Mouse (Mus musculus): ENCODE results near the gene Map2k2. TPM values are rescaled to one million over a fixed set of nuclear protein-coding genes. Genes with fewer than 3 reads are reported as not detected.

Gene Map2k2
- polyA plus RNA-seq, 1 experiment from 2014 or later: 243 TPM

DNA sequence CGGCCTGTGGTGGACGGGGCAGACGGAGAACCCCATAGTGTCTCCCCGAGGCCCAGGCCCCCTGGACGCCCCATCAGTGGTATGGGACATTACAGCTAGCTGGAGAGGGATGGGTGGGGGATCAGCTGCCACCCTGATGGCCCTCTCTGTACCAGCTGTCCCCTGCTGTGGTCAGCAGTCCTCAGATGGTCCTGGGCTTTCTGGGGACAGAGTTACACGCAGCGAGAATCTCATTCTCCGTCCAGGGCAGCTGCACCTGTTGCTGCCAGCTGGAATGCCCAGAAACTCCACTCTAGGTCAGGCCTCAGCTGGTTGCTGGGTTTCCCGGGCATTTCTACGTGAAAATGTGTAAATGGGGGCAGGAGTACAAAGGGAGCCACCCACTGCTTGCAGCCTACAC, 13.9 kb downstream of the Map2k2 start:
- H3K4me2 ChIP-seq (replicated peaks): no peak overlapping the region
- 94% methylated on average over 10 of the region's 10 CpGs for WGBS
- H3K4me3 ChIP-seq (replicated peaks): no peak overlapping the region
- H3K36me3 ChIP-seq: peaks cover 96% of the 10 kb centered on the region
- no peak overlapping the region for H3K9ac ChIP-seq (replicated peaks)
- no peaks in the 10 kb centered on the region for H3K9me3 ChIP-seq
- no peaks in the 10 kb centered on the region for H3K4me1 ChIP-seq (replicated peaks)
- no peaks in the 10 kb centered on the region for H3K27me3 ChIP-seq
- no peak overlapping the region for H3K27ac ChIP-seq
- ATAC-seq: no peak

DNA sequence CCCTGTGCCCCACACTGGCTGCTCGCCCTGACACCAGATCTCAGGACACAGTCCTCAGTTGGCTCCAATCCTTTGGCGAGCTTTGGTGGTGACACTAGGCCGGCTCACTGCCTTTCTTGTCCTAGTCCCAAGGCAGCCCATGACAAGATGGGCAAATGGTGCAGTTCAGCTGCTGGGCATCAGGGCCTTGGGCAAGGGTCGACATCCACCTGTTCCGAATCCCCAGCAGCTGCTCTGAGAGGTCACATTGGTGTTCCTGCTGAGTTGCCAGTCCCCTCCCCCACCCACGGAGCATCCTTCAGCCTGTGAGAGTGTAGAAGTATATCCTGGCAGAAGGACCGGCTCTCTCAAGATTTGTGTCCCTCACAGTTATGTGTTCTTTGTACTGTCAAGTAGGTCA, 14.9 kb downstream of the Map2k2 start:
- no peak overlapping the region for H3K4me3 ChIP-seq (replicated peaks)
- no peak overlapping the region for H3K4me2 ChIP-seq (replicated peaks)
- H3K36me3 ChIP-seq: peaks cover 92% of the 10 kb centered on the region
- no peak overlapping the region for H3K9ac ChIP-seq (replicated peaks)
- H3K4me1 ChIP-seq (replicated peaks): no peaks in the 10 kb centered on the region
- H3K9me3 ChIP-seq: no peaks in the 10 kb centered on the region
- 91% methylated on average over 7 of the region's 7 CpGs for WGBS
- no peaks in the 10 kb centered on the region for H3K27me3 ChIP-seq
- ATAC-seq: no peak
- H3K27ac ChIP-seq: no peak overlapping the region

DNA sequence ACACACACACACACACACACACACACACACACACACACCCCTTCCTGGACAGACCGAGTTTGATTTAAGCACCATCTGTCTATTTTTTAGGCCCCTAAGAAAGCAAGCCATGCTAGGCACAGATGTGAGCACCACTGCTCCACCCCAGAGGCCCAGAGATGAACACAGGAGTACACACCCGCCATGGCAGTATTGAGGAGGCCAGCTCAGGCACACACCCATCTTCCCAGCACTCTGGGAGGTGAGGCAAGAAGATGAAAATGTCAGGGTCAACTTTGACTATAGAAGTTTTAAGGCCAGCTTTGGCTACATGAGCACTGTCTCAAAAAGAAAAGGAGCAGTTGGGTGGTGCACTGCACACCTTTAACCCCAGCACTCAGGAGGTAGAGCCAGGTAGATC, 17.2 kb downstream of the Map2k2 start:
- H3K27me3 ChIP-seq: peaks cover 4% of the 10 kb centered on the region
- no peak overlapping the region for H3K4me3 ChIP-seq (replicated peaks)
- WGBS: 85% methylated on average over 2 of the region's 2 CpGs
- H3K4me2 ChIP-seq (replicated peaks): no peak overlapping the region
- H3K9me3 ChIP-seq: no peaks in the 10 kb centered on the region
- no peak overlapping the region for H3K9ac ChIP-seq (replicated peaks)
- ATAC-seq: no peak
- H3K4me1 ChIP-seq (replicated peaks): no peaks in the 10 kb centered on the region
- H3K36me3 ChIP-seq: peaks cover 72% of the 10 kb centered on the region
- no peak overlapping the region for H3K27ac ChIP-seq

DNA sequence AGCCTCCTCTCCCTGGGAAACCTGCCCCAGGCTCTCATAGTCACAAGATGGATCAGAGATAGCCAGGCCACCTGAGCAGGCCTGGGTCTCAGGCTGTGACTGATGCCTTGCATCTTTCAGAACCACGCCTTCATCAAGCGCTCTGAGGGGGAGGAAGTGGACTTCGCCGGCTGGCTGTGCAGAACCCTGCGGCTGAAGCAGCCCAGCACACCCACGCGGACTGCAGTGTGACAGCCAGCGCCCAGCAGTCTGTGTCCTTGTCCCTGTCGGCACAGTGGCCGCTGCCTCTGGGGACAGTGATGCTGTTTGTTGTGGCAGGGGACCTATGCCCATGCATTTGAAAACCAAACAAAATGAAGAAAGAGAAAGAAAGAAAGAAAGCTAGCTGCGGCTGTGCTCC, 17.8 kb downstream of the Map2k2 start:
- Histone ChIP-seq H3K4me1 (replicated peaks) (0 out of 2 replicates have a peak, but pooled peaks cover 2% of the 10 kb centered on the region), H3K27ac (no peak overlapping the region), H3K4me3 (replicated peaks) (no peak overlapping the region), H3K9me3 (no peaks in the 10 kb centered on the region), H3K36me3 (peaks cover 67% of the 10 kb centered on the region), H3K4me2 (replicated peaks) (no peak overlapping the region), H3K27me3 (peaks cover 10% of the 10 kb centered on the region), H3K9ac (replicated peaks) (no peak overlapping the region)
- 89% methylated on average over 11 of the region's 11 CpGs for WGBS
- no peak for ATAC-seq

DNA sequence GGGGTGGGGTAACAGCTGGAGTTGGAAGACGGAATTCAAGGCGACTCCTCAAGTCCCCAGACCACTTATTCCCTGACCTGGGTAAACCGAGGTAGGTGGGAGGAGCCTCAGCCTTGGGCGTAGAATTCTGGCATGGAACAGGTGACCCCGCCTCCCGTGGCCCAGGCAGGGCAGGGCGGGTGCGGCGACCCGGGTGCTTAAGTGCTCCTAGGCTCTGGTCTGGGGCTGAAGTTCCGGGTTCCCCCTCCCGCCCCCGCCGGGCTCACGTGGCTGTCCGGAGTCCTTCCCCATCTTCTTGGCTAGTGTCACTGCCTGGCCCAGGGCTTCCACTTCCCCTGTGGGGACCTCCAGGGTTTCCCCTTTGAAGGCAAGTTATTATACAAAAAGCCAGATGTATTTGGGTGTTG, 28.5 kb downstream of the Map2k2 start:
- no peak for ATAC-seq
- Histone ChIP-seq H3K9ac (replicated peaks) (no peak overlapping the region), H3K4me2 (replicated peaks) (no peak overlapping the region), H3K4me3 (replicated peaks) (no peak overlapping the region), H3K9me3 (no peaks in the 10 kb centered on the region), H3K4me1 (replicated peaks) (peaks cover 30% of the 10 kb centered on the region), H3K27ac (no peak overlapping the region), H3K27me3 (peaks cover 52% of the 10 kb centered on the region), H3K36me3 (no peaks in the 10 kb centered on the region)
- WGBS: 3% methylated on average over 16 of the region's 16 CpGs

DNA sequence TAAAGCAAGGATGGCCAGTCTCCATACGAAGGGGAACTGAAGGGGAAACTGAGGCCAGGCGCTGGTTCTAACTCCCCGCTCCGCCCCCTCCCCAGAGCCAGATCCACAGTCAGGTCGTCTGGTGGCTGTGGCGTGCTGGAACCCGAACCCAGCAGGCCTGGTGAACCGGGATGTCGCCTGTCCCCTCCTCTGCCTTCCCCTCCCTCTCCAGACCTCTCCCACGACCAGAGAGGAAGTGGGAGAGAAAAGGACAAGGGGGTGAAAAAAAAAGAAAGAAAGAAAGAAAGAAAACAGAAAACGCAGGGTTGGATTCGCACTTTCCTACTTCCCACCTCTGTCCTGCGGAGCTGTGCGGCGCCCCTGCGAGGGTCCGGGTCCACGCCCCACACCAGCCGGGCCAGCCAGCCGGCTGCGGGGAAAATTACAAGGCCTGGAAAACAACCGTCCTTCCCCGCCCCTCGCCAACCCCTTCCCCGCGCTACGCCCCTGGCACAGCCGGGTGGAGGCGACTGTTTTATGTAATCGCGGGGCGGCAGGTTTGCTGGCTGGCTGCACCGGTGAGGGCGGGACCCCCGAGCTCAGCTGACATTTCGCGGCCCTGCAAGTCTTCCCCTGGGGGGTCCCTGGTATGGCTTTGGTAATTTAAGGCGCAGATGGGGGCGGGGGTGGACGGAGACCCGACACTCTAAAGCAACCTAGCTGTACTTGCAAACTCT, 29.4 kb downstream of the Map2k2 start, which contains the start of gene Zbtb7a:
Zbtb7a (plus strand) TSS at position 255 of the 716 bp plus-strand sequence.
- Histone ChIP-seq H3K36me3 (no peaks in the 10 kb centered on the region), H3K27me3 (peaks cover 42% of the 10 kb centered on the region), H3K4me2 (replicated peaks) (peak within 1 kb of the TSS; percentile 92), H3K27ac (peak within 1 kb of the TSS; percentile 97), H3K4me3 (replicated peaks) (peak within 1 kb of the TSS; percentile 67), H3K9me3 (no peaks in the 10 kb centered on the region), H3K4me1 (replicated peaks) (peaks cover 33% of the 10 kb centered on the region), H3K9ac (replicated peaks) (peak within 1 kb of the TSS; percentile 86)
- ATAC-seq: no peak
- WGBS: 3% methylated on average over 40 of the region's 41 CpGs

DNA sequence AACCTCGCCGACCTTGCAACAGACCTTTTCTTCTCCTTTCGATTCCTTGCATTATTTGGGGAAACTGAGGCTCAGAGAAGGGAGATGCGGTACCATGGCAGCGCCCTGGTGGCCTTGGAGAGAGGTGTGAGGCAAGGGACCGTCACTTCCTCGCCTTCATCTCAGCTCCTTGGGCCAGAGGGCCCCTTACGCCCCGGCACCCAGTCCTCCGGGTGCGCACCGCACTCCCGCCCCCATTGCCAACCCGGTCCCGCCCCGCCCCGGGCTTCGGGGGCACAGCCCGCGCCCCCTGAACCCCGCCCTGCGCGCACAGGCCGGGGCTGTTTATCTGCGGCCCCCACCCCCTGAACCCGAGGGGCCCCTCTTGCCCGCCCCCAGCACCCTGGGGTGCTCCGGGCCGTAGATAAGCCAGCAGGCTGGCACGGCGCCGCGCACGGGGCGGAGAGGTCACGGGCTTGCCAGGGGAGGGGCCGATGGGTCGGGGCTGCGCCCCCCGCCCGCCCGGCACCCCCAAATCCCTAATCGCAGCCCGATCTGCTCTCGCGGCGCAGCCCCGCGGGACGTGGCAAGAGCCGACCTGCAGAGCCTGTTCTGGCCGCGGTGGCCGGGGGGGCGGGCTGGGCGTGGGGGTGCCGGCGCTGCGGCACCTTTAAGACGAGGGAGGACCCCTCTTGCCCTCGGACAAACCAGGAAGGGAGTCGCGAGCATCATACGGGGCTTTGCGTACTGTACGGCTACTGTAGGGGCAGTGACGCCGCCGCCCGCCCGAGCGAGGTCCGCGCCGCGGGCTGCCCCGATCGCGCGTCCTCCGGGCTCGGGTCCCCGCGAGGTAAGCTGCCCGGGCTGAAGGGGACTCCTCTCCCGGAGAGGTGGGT, 30.4 kb downstream of the Map2k2 start:
- peaks cover 38% of the 10 kb centered on the region for H3K27me3 ChIP-seq
- no peaks in the 10 kb centered on the region for H3K36me3 ChIP-seq
- H3K9ac ChIP-seq (replicated peaks): peak overlapping the region; percentile 86
- H3K4me2 ChIP-seq (replicated peaks): peak overlapping the region; percentile 92
- no peaks in the 10 kb centered on the region for H3K9me3 ChIP-seq
- peak; percentile 31 for ATAC-seq
- H3K27ac ChIP-seq: peak overlapping the region; percentile 97
- H3K4me1 ChIP-seq (replicated peaks): peaks cover 43% of the 10 kb centered on the region
- H3K4me3 ChIP-seq (replicated peaks): peak overlapping the region; percentile 67
- under 1% methylated on average over 79 of the region's 86 CpGs for WGBS

DNA sequence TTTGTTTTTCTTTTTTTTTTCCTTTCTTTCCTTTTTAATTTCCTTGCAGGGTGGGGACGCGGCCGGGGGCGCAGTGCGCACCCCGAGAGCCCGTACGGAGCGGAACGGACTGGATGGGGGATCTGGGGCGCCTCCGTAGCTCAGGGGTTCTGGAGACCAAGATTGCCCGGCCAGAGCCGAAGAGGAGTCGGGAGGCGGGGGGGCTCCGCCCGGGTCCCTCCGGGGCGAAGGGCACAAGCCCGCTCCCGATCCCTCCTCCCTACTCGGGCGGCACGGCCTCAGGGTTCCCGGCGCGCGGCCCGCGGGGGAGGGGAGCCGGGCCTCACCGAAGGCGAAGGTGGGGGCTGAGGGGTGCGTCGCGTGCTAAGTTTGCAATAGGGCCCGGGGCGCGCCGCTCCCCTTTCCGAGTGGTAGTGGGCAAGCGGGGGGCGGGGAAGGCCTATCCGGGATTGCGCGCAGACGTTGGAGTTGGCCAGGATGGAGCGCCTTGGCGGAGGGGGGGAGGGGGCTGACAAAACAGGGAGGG, 31.1 kb downstream of the Map2k2 start:
- Histone ChIP-seq H3K4me2 (replicated peaks) (peak overlapping the region; percentile 92), H3K27ac (peak overlapping the region; percentile 97), H3K4me1 (replicated peaks) (peaks cover 50% of the 10 kb centered on the region), H3K9me3 (no peaks in the 10 kb centered on the region), H3K27me3 (peaks cover 38% of the 10 kb centered on the region), H3K36me3 (no peaks in the 10 kb centered on the region), H3K4me3 (replicated peaks) (peak overlapping the region; percentile 67), H3K9ac (replicated peaks) (peak overlapping the region; percentile 86)
- ATAC-seq: peak; percentile 47
- under 1% methylated on average over 37 of the region's 50 CpGs for WGBS

DNA sequence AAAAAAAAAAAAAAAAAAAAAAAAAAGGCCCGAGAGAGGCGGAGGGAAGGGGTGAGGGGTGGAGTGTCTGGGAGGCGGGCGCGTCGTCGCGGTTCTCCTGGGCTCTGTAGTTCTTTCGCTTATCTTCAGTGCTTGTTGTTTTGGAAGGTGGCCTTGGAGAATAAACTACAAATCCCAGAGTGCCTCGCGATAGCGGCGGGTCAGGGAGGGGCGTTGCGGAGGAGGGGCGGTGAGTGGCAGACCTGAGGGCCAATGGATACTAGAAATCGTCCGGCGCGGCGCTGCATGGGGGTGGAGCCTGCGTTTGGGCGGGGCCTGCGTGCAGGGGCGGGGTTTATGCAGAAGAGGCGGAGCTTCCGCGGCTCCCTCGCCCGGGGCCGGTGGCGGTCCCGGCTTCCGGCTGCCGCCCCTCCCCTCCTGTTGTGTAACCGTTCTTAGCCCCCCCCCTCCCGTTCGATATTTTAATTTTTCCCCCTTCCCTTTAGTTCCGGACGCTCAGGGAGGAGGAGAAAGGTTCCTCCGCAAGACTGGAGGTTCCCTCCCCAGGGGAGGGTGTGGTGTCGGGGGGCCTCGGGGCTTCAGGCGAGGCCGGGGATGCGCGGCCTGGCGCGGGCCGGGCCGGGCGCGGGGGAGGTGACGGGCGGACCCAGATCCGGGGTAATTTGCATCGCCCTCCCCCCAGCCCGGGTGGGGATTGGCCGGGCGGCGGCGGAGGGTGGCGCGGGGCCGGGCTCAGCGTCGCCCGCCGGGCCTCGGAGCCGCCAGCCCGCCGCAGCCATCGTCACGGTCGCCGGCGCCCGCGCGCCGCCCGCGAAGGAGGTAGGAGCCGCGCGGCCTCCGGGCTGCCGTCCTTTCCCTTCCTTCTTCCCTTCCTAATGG, 31.8 kb downstream of the Map2k2 start:
- WGBS: under 1% methylated on average over 68 of the region's 89 CpGs
- ATAC-seq: peak; percentile 90
- Histone ChIP-seq H3K9me3 (no peaks in the 10 kb centered on the region), H3K4me1 (replicated peaks) (peaks cover 56% of the 10 kb centered on the region), H3K27ac (peak overlapping the region; percentile 87), H3K36me3 (no peaks in the 10 kb centered on the region), H3K9ac (replicated peaks) (peak overlapping the region; percentile 94), H3K4me3 (replicated peaks) (peak overlapping the region; percentile 67), H3K4me2 (replicated peaks) (peak overlapping the region; percentile 95), H3K27me3 (peaks cover 34% of the 10 kb centered on the region)

DNA sequence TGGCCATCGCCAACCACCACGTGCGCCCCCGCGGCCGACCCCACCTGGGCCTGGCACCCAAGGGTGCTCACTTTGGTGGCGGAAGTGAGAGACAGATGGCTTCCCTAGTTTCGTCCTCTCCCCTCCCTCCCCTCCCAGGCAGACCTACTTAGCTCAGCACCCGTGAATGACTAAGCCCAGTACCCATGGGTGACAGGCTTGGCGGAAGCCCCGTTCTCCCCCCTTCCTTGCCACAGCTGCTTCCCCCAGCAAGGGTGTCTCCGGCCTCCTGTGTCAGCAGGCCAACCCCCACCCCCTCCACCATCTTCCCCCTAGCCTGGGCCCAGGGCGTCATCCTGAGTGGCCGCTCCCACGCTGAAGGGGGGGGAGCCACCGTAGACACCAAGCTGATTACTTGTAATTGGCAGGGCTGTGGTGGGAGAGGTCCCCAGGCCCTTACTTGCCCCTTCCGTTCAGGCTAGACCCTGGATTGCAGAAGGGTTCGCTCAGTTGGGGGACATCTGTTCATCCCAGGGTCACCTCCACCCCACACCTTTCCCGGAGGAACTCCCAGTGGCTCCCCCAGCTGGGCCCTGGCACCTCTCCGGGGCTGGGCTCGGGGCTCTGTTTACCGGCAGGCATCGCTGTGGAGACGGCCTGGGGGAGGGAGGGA, 32.5 kb downstream of the Map2k2 start:
- 0% methylated on average over 18 of the region's 24 CpGs for WGBS
- no peaks in the 10 kb centered on the region for H3K9me3 ChIP-seq
- H3K27me3 ChIP-seq: peaks cover 27% of the 10 kb centered on the region
- peak overlapping the region; percentile 67 for H3K4me3 ChIP-seq (replicated peaks)
- H3K4me1 ChIP-seq (replicated peaks): peaks cover 61% of the 10 kb centered on the region
- no peak for ATAC-seq
- peak overlapping the region; percentile 95 for H3K4me2 ChIP-seq (replicated peaks)
- peak overlapping the region; percentile 87 for H3K27ac ChIP-seq
- peak overlapping the region; percentile 94 for H3K9ac ChIP-seq (replicated peaks)
- peaks cover under 1% of the 10 kb centered on the region; the same call in 1 of the 2 replicates for H3K36me3 ChIP-seq

Measured in midbrain, embryonic 13.5 days (tissue).